Mouse (Mus musculus) brown adipose tissue, adult 24 weeks (tissue): ENCODE results near the gene Fancf. TPM values are rescaled to one million over a fixed set of nuclear protein-coding genes. Genes with fewer than 3 reads are reported as not detected.
A peak's percentile ranks its signal among the peaks of the same experiment; 100 is the strongest.

Experiments used
- H3K27ac ChIP-seq: fragments of 200-500 bp; replicated peaks from 2 replicates; pipeline ENCODE4 v1.5.1; 2012; ENCODE audit warnings: low read depth, mild to moderate bottlenecking, low read length
- H3K4me1 ChIP-seq: fragments of 200-500 bp; 2 replicates; pipeline ENCODE4 v1.6.1; 2012; ENCODE audit warnings: low read length, mixed read lengths; ENCODE audit not compliant: control insufficient read depth, insufficient read depth, insufficient read length
- H3K4me3 ChIP-seq: fragments of 200-500 bp; 2 replicates; pipeline ENCODE4 v1.5.1; 2012; ENCODE audit warnings: low read depth, mild to moderate bottlenecking, low read length, moderate library complexity; ENCODE audit not compliant: insufficient read depth
- polyA plus RNA-seq: library from polyadenylated mRNA; stranded (reverse); fragments of >200 nt; gene quantifications from 2 replicates; pipeline ENCODE4 v1.2.4, GENCODE M21; 2012; ENCODE audit not compliant: missing spikeins, insufficient read depth, insufficient read length

The Fancf gene
- polyA plus RNA-seq, 1 experiment, result 1.8 TPM

- no peak overlapping the region for H3K27ac ChIP-seq
- H3K4me1 ChIP-seq, result no peaks in the 10 kb centered on the region
- no peak overlapping the region for H3K4me3 ChIP-seq
Observed at GRCm38 (mm10) chr7:51867983-51868382, 5.9 kb upstream of the Fancf start.

GRCm38 (mm10) chr7:51865336-51865735 lies 3.3 kb upstream of the Fancf start:
- Histone ChIP-seq H3K4me1 (peaks cover 5% of the 10 kb centered on the region), H3K4me3 (no peak overlapping the region), H3K27ac (no peak overlapping the region)

DNA sequence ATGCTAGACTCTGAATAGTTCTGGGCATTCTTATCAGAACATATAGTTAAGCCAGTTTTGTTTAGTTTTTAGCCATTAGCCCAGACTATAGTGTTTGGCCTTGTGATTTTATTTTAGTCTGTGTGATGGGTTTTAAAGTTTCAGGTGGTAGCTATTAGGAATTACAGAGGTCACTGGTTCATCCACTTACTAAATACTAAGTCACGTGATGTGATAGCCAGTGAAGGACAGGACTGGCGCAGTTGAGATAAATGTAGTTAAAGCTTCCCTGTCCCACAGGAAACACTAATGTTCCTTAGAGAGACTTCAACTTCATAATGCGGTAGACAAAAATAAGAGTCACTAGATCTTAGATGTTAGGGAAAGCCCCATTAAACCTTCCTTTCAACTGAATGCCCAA lies 775 bp upstream of the Fancf start:
- Histone ChIP-seq H3K4me1 (peaks cover 5% of the 10 kb centered on the region), H3K4me3 (no peak overlapping the region), H3K27ac (no peak overlapping the region)

GRCm38 (mm10) chr7:51861250-51862096 lies 594 bp downstream of the Fancf start, which contains the start of gene Gas2:
Gene Gas2, plus strand, starts transcription at chr7:51862015.
- H3K4me1 ChIP-seq, result peaks cover 5% of the 10 kb centered on the region
- peak within 1 kb of the TSS; percentile 64 for H3K27ac ChIP-seq
- peak within 1 kb of the TSS; percentile 84 for H3K4me3 ChIP-seq

DNA sequence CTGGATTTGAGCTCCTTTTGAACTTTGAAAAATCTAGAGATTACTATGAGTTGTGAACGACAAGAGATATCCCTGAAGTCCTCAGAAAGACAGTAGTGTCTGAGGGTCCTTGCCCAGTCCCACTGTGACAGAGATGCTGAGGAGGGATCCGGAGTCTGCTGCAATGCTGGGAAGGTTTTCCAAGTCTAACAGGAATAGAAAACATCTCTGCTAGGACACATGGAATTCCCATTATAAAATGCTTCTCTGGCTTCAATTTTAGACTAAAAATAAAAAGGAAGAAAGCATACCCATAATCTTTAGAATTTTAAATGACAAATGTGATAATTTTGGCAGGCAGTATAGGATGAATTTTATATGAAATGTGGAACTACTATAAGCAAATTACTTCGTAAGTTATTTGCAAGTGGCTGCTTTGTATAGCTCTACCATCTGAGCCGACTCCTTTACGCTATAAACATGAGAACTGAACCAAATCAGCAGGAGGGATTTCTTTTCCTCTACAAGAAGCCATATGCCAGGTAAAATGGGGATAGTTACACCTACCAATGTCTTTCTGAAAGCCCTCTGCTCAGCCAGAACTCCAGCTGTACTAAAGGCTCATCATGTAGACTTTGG lies 10.1 kb downstream of the Fancf start:
- Histone ChIP-seq H3K27ac (no peak overlapping the region), H3K4me1 (no peaks in the 10 kb centered on the region), H3K4me3 (no peak overlapping the region)

DNA sequence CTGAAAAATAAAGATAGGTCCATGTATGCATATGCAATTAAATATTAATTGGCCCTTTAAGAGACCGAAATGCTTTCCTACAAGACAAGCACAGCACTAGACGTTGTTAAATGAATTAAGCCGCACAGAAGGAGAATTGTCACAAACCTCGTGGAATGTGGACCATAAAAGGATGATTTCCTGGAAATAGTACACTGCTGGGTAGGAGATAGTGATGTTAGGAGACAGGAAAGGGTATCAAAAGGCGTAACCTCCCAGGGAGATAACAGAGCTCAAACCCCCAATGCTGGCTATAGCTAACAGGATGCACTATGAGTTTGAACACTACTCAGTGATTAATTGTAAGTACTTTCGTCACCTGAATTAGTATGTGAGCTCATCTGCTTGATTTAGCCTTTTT lies 11.2 kb downstream of the Fancf start:
- Histone ChIP-seq H3K4me1 (no peaks in the 10 kb centered on the region), H3K27ac (no peak overlapping the region), H3K4me3 (no peak overlapping the region)

GRCm38 (mm10) chr7:51840515-51840914 lies 21.6 kb downstream of the Fancf start:
- Histone ChIP-seq H3K4me3 (no peak overlapping the region), H3K4me1 (no peaks in the 10 kb centered on the region), H3K27ac (no peak overlapping the region)

DNA sequence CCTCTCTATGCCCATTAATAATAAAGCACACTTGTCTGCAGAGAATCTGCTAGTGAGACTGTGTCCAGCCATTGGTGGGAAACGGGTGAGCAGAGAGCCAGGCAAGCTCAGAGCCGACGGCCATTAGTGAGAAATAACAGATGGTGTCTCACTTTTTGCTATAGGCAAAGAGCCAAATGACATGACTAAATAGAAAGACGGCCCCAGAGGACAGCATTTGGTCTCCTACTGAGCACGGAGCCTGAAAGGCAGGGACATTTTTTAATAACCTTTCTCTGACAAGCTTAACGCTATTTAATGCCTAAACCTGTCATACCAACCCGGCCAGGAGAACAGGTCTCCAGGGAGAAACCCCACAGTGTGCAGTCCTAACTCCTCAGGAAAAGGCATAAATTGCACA lies 30.1 kb downstream of the Fancf start:
- H3K27ac ChIP-seq, result no peak overlapping the region
- H3K4me3 ChIP-seq, result no peak overlapping the region
- H3K4me1 ChIP-seq, result no peaks in the 10 kb centered on the region

GRCm38 (mm10) chr7:51823562-51824338 lies 38.3 kb downstream of the Fancf start:
- H3K4me3 ChIP-seq, result no peak overlapping the region
- no peaks in the 10 kb centered on the region for H3K4me1 ChIP-seq
- no peak overlapping the region for H3K27ac ChIP-seq

GRCm38 (mm10) chr7:51821467-51821866 lies 40.6 kb downstream of the Fancf start:
- Histone ChIP-seq H3K4me3 (no peak overlapping the region), H3K4me1 (no peaks in the 10 kb centered on the region), H3K27ac (no peak overlapping the region)

DNA sequence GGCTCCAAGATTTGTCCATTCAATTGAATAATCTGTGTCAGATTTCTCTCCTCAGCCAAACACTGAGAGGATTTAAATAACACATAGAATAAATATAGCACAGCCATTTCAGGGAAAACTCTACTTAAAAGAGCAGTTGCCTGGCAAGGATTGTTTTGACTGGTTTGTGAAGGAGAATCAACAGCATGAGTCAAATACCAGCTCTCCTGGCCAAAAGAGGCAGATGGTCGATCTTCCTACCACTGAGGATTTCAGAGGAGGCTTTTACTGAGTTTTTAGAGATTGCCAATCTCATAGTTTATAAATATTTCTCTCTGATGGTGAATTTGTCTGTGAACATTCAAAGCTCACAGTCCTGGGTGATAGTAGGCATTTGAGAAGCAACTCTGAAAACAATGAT lies 42.2 kb downstream of the Fancf start:
- Histone ChIP-seq H3K27ac (no peak overlapping the region), H3K4me1 (no peaks in the 10 kb centered on the region), H3K4me3 (no peak overlapping the region)

DNA sequence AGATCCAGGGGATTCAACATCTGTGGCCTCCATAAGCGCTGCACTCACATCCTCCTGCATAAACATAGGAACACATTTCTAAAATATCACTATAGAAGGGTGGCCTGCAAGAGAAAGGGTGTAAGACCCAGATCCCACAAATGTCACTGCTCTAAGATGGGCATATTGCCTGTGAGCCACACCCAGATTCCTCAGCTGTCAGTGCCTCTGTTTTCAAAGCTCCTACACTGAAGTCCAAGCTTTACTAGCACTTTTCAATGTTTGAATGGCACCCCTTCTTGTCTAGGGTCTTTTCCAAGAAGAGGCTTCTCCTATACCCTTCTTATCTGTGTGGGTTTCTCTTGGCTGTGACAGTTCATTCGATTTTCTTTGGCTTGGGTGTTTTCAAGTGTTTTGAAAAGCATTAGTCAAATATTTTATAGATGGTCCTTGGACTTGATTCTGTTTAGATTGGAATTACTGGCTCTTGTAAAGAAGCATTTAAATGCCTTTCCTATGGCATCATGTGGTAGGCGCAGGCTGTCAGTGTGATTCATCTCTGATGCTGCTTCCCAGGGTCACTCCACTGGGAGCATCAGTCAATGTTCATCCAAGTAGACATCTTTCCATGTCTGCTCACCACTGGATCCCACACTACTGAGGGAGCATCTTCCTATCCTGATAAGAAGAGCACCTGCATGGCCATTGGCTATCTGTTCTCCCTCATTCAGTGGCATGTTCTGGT lies 43.7 kb downstream of the Fancf start:
- no peak overlapping the region for H3K27ac ChIP-seq
- H3K4me3 ChIP-seq, result no peak overlapping the region

GRCm38 (mm10) chr7:51816283-51816839 lies 45.7 kb downstream of the Fancf start:
- Histone ChIP-seq H3K4me3 (no peak overlapping the region), H3K4me1 (no peaks in the 10 kb centered on the region), H3K27ac (no peak overlapping the region)

More for the DNA sequence above, 43.7 kb downstream of the Fancf start:
- no peaks in the 10 kb centered on the region for H3K4me1 ChIP-seq

DNA sequence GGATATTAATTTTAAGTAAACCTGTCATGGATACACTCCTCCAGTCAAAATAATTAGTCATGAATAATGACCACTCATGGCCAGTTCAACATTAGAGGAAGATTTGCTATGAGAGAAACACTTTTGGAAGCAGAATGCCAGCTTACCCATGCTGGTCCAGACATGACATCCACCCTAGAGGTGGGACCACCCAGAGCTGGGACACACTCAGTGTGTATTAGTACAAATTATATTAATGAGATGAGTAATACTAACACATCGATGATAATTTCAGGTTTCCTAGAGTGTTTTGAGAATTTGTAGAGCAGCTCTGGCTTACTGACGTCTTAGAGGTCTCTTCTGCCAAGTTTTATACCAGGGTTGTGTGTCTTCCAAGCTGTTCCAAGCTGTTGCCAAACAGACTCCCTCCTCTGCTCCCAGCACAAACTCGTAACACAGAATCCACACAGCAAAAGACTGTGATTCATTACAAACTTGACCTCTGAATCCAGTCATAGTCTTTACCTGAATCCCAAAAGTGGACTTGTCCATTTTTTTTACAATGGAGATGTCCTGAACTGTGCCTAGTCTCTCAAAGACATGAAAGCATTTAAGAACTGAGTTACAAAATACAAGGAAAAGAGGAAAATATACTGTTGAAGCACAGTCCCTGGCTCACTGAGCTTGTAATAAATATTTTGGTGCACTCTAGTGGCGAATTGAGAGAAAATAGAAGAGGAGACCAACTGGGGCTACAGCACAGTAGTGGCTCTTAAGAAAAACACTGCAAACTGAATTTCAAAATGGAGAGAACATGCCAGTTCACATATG lies 46.4 kb downstream of the Fancf start:
- H3K4me3 ChIP-seq, result no peak overlapping the region
- H3K27ac ChIP-seq, result no peak overlapping the region
- no peaks in the 10 kb centered on the region for H3K4me1 ChIP-seq
